Mouse (Mus musculus) G1E (cell line): ENCODE measurements around the gene Adora2a. TPM values are rescaled to one million over a fixed set of nuclear protein-coding genes. Genes with fewer than 3 reads are reported as not detected.

ENCODE experiments used
- ATAC-seq: 2 replicates; pipeline ENCODE4 v1.8.0; 2016; ENCODE audit warnings: mild to moderate bottlenecking; ENCODE audit not compliant: insufficient number of reproducible peaks, poor library complexity, low FRiP score, severe bottlenecking; ENCODE audit errors: extremely low read depth
- DNase-seq: peaks from one replicate; pipeline ENCODE4 v3.0.0; 2012; ENCODE audit warnings: low spot score
- H3K27me3 ChIP-seq: 2 replicates; pipeline ENCODE4 v1.6.1; 2012; ENCODE audit warnings: mild to moderate bottlenecking, low read length, inconsistent platforms; ENCODE audit not compliant: insufficient read depth
- H3K36me3 ChIP-seq: replicated peaks from 2 replicates; pipeline ENCODE3; 2012; ENCODE audit warnings: mild to moderate bottlenecking, inconsistent platforms
- H3K4me1 ChIP-seq: 2 replicates; pipeline ENCODE4 v1.6.1; 2012; ENCODE audit warnings: low read depth, low read length, inconsistent platforms, mixed read lengths; ENCODE audit not compliant: insufficient read depth
- H3K4me3 ChIP-seq: 2 replicates; pipeline ENCODE4 v1.5.1; 2012; ENCODE audit warnings: low read depth, mild to moderate bottlenecking, inconsistent platforms, low read length, moderate library complexity, mixed read lengths
- H3K9me3 ChIP-seq: replicated peaks from 2 replicates; pipeline ENCODE4 v1.6.1; 2012; ENCODE audit warnings: inconsistent platforms
- CTCF ChIP-seq: IDR thresholded peaks from 2 replicates; pipeline ENCODE4 v1.5.1; 2012; ENCODE audit warnings: low read depth, low read length, inconsistent platforms, mixed read lengths
- GATA1 ChIP-seq: IDR thresholded peaks from 2 replicates; pipeline ENCODE4 v1.6.1; 2012; ENCODE audit warnings: borderline replicate concordance, low read length, inconsistent platforms, mixed read lengths
- GATA2 ChIP-seq: IDR thresholded peaks from 2 replicates; pipeline ENCODE4 v1.6.1; 2012; ENCODE audit warnings: low read depth, low read length, inconsistent platforms, borderline replicate concordance
- POLR2AphosphoS5 ChIP-seq: IDR thresholded peaks from 2 replicates; pipeline ENCODE4 v1.6.1; 2012; ENCODE audit warnings: low read depth, low read length, inconsistent platforms; ENCODE audit not compliant: insufficient replicate concordance
- TAL1 ChIP-seq: conservative IDR thresholded peaks from 2 replicates; pipeline ENCODE4 v1.6.1; 2012; ENCODE audit warnings: low read depth, low read length, inconsistent platforms, mixed read lengths
- polyA plus RNA-seq: library from polyadenylated mRNA; stranded (reverse); fragments of >175 nt; gene quantifications from 2 replicates; pipeline ENCODE4 v1.2.3, GENCODE M21; 2012
- total RNA-seq, 2 experiments: library from RNA; stranded (forward) in 1 of 2; stranded (reverse) in 1 of 2; fragments of 200-1000 nt in 1 of 2; fragments of >200 nt in 1 of 2; fragmentation: Nextera tagmentation in 1 of 2; gene quantifications; 2 replicates each; pipeline ENCODE4 v1.2.3; 2014 to 2017

The Adora2a gene
- total and polyA plus RNA-seq, 3 experiments, result 0.03 to 0.33 TPM; not detected in 1

- no peak for DNase-seq
- H3K4me3 ChIP-seq, result no peak overlapping the region
- TF ChIP-seq TAL1 (no peak), GATA2 (no peak), POLR2AphosphoS5 (no peak), CTCF (no peak), GATA1 (no peak)
- no peaks in the 10 kb centered on the region; the same call in 1 of the 2 replicates for H3K4me1 ChIP-seq
- H3K36me3 ChIP-seq, result no peaks in the 10 kb centered on the region
- H3K9me3 ChIP-seq, result no peaks in the 10 kb centered on the region
- no peak for ATAC-seq
- H3K27me3 ChIP-seq, result peaks cover 28% of the 10 kb centered on the region
Observed at GRCm38 (mm10) chr10:75325821-75326220, 9.1 kb downstream of the Adora2a start.

- no peak for TF ChIP-seq CTCF
- TF ChIP-seq POLR2AphosphoS5, result no peak
- TF ChIP-seq GATA1, result no peak
- no peak for TF ChIP-seq GATA2
- TF ChIP-seq TAL1, result no peak
- peaks cover 28% of the 10 kb centered on the region for H3K27me3 ChIP-seq
- no peaks in the 10 kb centered on the region for H3K36me3 ChIP-seq
- DNase-seq (no peak), ATAC-seq (no peak)
- no peaks in the 10 kb centered on the region; the same call in 1 of the 2 replicates for H3K4me1 ChIP-seq
- H3K4me3 ChIP-seq, result no peak overlapping the region
- H3K9me3 ChIP-seq, result no peaks in the 10 kb centered on the region
Observed at GRCm38 (mm10) chr10:75326553-75326952, 9.9 kb downstream of the Adora2a start.

GRCm38 (mm10) chr10:75327081-75327480 lies 10.4 kb downstream of the Adora2a start:
- no peak for ATAC-seq

GRCm38 (mm10) chr10:75328201-75328704 lies 11.6 kb downstream of the Adora2a start:
- TF ChIP-seq CTCF (no peak), GATA1 (no peak), GATA2 (no peak), TAL1 (no peak), POLR2AphosphoS5 (no peak)
- Histone ChIP-seq H3K36me3 (no peaks in the 10 kb centered on the region), H3K4me1 (no peaks in the 10 kb centered on the region; the same call in 1 of the 2 replicates)

More at GRCm38 (mm10) chr10:75327081-75327480, 10.4 kb downstream of the Adora2a start:
- Histone ChIP-seq H3K9me3 (no peaks in the 10 kb centered on the region), H3K27me3 (peaks cover 28% of the 10 kb centered on the region), H3K4me3 (no peak overlapping the region), H3K36me3 (no peaks in the 10 kb centered on the region), H3K4me1 (no peaks in the 10 kb centered on the region; the same call in 1 of the 2 replicates)
- no peak for TF ChIP-seq POLR2AphosphoS5
- TF ChIP-seq GATA2, result no peak
- no peak for TF ChIP-seq TAL1
- DNase-seq, result no peak

GRCm38 (mm10) chr10:75332268-75332667 lies 15.6 kb downstream of the Adora2a start:
- H3K4me1 ChIP-seq, result no peaks in the 10 kb centered on the region; the same call in 1 of the 2 replicates
- no peak overlapping the region for H3K4me3 ChIP-seq
- DNase-seq (no peak), ATAC-seq (no peak)
- H3K27me3 ChIP-seq, result peaks cover 13% of the 10 kb centered on the region
- H3K36me3 ChIP-seq, result no peaks in the 10 kb centered on the region
- H3K9me3 ChIP-seq, result no peaks in the 10 kb centered on the region
- TF ChIP-seq TAL1 (no peak), POLR2AphosphoS5 (no peak), GATA1 (no peak)

More at GRCm38 (mm10) chr10:75328201-75328704, 11.6 kb downstream of the Adora2a start:
- Histone ChIP-seq H3K4me3 (no peak overlapping the region), H3K27me3 (peaks cover 28% of the 10 kb centered on the region), H3K9me3 (no peaks in the 10 kb centered on the region)
- ATAC-seq, result no peak
- no peak for DNase-seq

- H3K36me3 ChIP-seq, result no peaks in the 10 kb centered on the region
Observed at GRCm38 (mm10) chr10:75333176-75333776, 16.6 kb downstream of the Adora2a start.

More at GRCm38 (mm10) chr10:75333176-75333776, 16.6 kb downstream of the Adora2a start:
- no peak for ATAC-seq
- peaks cover 8% of the 10 kb centered on the region for H3K27me3 ChIP-seq
- TF ChIP-seq POLR2AphosphoS5 (no peak), GATA1 (no peak), GATA2 (no peak), CTCF (no peak), TAL1 (no peak)
- no peaks in the 10 kb centered on the region; the same call in 1 of the 2 replicates for H3K4me1 ChIP-seq
- H3K9me3 ChIP-seq, result no peaks in the 10 kb centered on the region
- no peak for DNase-seq
- no peak overlapping the region for H3K4me3 ChIP-seq
